Mouse (Mus musculus): Measurements from ENCODE around the gene Grb2.
A peak's percentile ranks its signal among the peaks of the same experiment; 100 is the strongest.

GRCm38 (mm10) chr11:115612410-115613137, 95.8 kb downstream of the Grb2 start, which contains the start of gene Mif4gd:
- TF ChIP-seq EP300 (IDR thresholded peaks at IDR 0.05) = no peak
- peak; percentile 67 for TF ChIP-seq CTCF (IDR thresholded peaks at IDR 0.05)

Data from lung, postnatal 0 days (tissue).